Mouse (Mus musculus) gastrocnemius, adult 2 months (tissue): ENCODE data around the gene B230118H07Rik. TPM values are rescaled to one million over a fixed set of nuclear protein-coding genes. Genes with fewer than 3 reads are reported as not detected.
A peak's percentile ranks its signal among the peaks of the same experiment; 100 is the strongest.

Experiments used
- DNase-seq: peaks from one replicate; pipeline ENCODE4 v3.0.0; 2022
- H3K27ac ChIP-seq: fragments of 200-600 bp; 2 replicates; pipeline ENCODE4 v1.8.1; 2022; ENCODE audit warnings: mild to moderate bottlenecking
- H3K4me3 ChIP-seq: fragments of 200-600 bp; 2 replicates; pipeline ENCODE4 v1.8.1; 2022; ENCODE audit warnings: mild to moderate bottlenecking, moderate library complexity
- CTCF ChIP-seq: fragments of 200-600 bp; IDR thresholded peaks from 2 replicates; pipeline ENCODE4 v1.8.1; 2022; ENCODE audit warnings: antibody characterized with exemption, mild to moderate bottlenecking, moderate library complexity
- intact Hi-C: fragments of 180-260 bp; cut with DNase I; formaldehyde crosslinking; loops from one replicate; pipeline ENCODE4 v1.15.1; 2025
- long read RNA-seq, 2 experiments: library from polyadenylated mRNA; stranded (forward); transcript quantifications; one replicate each; pipeline ENCODE4 v2.0.0; 2021
- total RNA-seq, 2 experiments: library from RNA; stranded (reverse); gene quantifications; 2 replicates each; pipeline ENCODE4 v1.2.3; 2021

The B230118H07Rik gene
- 10 to 100 TPM; 79.3 to 89.4 TPM for total RNA-seq
- long read RNA-seq, experiment 1, transcript B230118H07Rik-203 (7 exons, 2,273 nt): major isoform, 75 of 101 reads
- long read RNA-seq, experiment 1, partial matches to known transcripts: 14 of 101 reads
- long read RNA-seq, experiment 1, other reads (novel, unspliced or antisense): 11 of 101 reads
- long read RNA-seq, experiment 2, transcript B230118H07Rik-203 (7 exons, 2,273 nt): major isoform, 85 of 119 reads
- long read RNA-seq, experiment 2, partial matches to known transcripts: 25 of 119 reads
- long read RNA-seq, experiment 2, other reads (novel, unspliced or antisense): 9 of 119 reads

- no peak for TF ChIP-seq CTCF
- intact Hi-C loops: no loop called here
- Histone ChIP-seq H3K27ac (no peak within 1 kb of the TSS), H3K4me3 (no peak within 1 kb of the TSS)
- no peak for DNase-seq
These were observed at the start of gene B230118H07Rik, which contains the start of gene Rag1 for GRCm38 (mm10) chr2:101649114-101649671. Gene B230118H07Rik, minus strand, starts transcription at chr2:101649532. Gene Rag1, minus strand, starts transcription at chr2:101649501.

- DNase-seq: no peak
- no peak overlapping the region for H3K4me3 ChIP-seq
- H3K27ac ChIP-seq: no peak overlapping the region
- TF ChIP-seq CTCF: no peak
- intact Hi-C loops: no loop called here
These were observed 46.3 kb upstream of the B230118H07Rik start for GRCm38 (mm10) chr2:101695584-101695983.

GRCm38 (mm10) chr2:101693577-101694215 lies 44.4 kb upstream of the B230118H07Rik start:
- Histone ChIP-seq H3K4me3 (no peak overlapping the region), H3K27ac (no peak overlapping the region)
- no peak for DNase-seq
- TF ChIP-seq CTCF: peak; percentile 75
- intact Hi-C loops: loop anchor here (2.0 to 5.0 kb wide), 2 partner anchors 135 to 179 kb away; no protein-coding TSS in a partner anchor

- intact Hi-C loops: loop anchor here (2.0 to 5.0 kb wide), 2 partner anchors 136 to 179 kb away; no protein-coding TSS in a partner anchor
- Histone ChIP-seq H3K4me3 (no peak overlapping the region), H3K27ac (no peak overlapping the region)
- no peak for TF ChIP-seq CTCF
- no peak for DNase-seq
These were observed 43.7 kb upstream of the B230118H07Rik start for GRCm38 (mm10) chr2:101693043-101693442.

- DNase-seq: no peak
- no peak for TF ChIP-seq CTCF
- intact Hi-C loops: loop anchor here (5.0 kb wide), 1 partner anchor 182 kb away; no protein-coding TSS in a partner anchor
- Histone ChIP-seq H3K4me3 (no peak overlapping the region), H3K27ac (no peak overlapping the region)
These were observed 41.0 kb upstream of the B230118H07Rik start for GRCm38 (mm10) chr2:101690252-101690827.

- H3K4me3 ChIP-seq: no peak overlapping the region
- intact Hi-C loops: no loop called here
- no peak for TF ChIP-seq CTCF
- no peak for DNase-seq
- H3K27ac ChIP-seq: no peak overlapping the region
These were observed 38.7 kb upstream of the B230118H07Rik start for GRCm38 (mm10) chr2:101688011-101688410.

GRCm38 (mm10) chr2:101684421-101684820 lies 35.1 kb upstream of the B230118H07Rik start:
- Histone ChIP-seq H3K4me3 (no peak overlapping the region), H3K27ac (peak overlapping the region; percentile 61; the same call in 1 of the 2 replicates)
- peak; percentile 81 for DNase-seq
- TF ChIP-seq CTCF: no peak
- intact Hi-C loops: no loop called here

- peak overlapping the region; percentile 82; the same call in 1 of the 2 replicates for H3K27ac ChIP-seq
- no peak for DNase-seq
- H3K4me3 ChIP-seq: peak overlapping the region; percentile 99
- no peak for TF ChIP-seq CTCF
- intact Hi-C loops: no loop called here
These were observed 29.9 kb upstream of the B230118H07Rik start for GRCm38 (mm10) chr2:101679164-101679784.

- intact Hi-C loops: no loop called here
- peak; percentile 91 for TF ChIP-seq CTCF
- H3K4me3 ChIP-seq: peak within 1 kb of the TSS; percentile 99
- H3K27ac ChIP-seq: peak within 1 kb of the TSS; percentile 82
- DNase-seq: peak; percentile 93
These were observed 29.1 kb upstream of the B230118H07Rik start, which contains the start of gene Traf6 for GRCm38 (mm10) chr2:101678236-101679021. Gene Traf6, plus strand, starts transcription at chr2:101678429.

- Histone ChIP-seq H3K4me3 (no peak overlapping the region), H3K27ac (no peak overlapping the region)
- intact Hi-C loops: no loop called here
- no peak for DNase-seq
- no peak for TF ChIP-seq CTCF
These were observed 24.2 kb upstream of the B230118H07Rik start for GRCm38 (mm10) chr2:101673547-101673946.

- no peak for DNase-seq
- H3K4me3 ChIP-seq: no peak overlapping the region
- TF ChIP-seq CTCF: no peak
- intact Hi-C loops: no loop called here
- H3K27ac ChIP-seq: no peak overlapping the region
These were observed 19.4 kb upstream of the B230118H07Rik start for GRCm38 (mm10) chr2:101668751-101669150.

- H3K4me3 ChIP-seq: peak overlapping the region; percentile 25
- H3K27ac ChIP-seq: no peak overlapping the region
- no peak for TF ChIP-seq CTCF
- intact Hi-C loops: no loop called here
- DNase-seq: no peak
These were observed 16.4 kb upstream of the B230118H07Rik start for GRCm38 (mm10) chr2:101665703-101666092.
